Mouse (Mus musculus): ENCODE results near the gene Olfr734.

Olfr734 gene

DNA sequence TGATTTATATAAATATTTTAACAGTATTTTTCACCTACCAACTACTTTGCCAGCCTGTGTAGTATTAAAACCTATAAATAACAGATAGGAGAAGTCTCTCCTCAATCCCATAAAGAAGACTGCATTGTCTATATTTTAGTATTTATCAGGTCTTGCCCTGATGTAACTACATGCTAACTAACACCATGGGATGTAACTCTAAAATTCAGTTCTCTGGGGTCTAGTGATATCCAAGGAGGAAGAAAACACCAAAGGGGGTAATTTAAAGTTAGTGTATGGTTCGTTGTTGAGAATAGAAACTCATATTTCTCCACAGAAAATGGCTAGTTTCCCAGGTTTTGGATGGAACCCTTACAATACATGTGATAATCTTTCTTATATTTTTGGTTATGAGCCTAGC lies at the start of gene Olfr734:
TSS of gene Olfr734 (minus strand) at position 101 of the 400 bp plus-strand sequence.
- in situ Hi-C loops (cut with MboI, MseI): no loop called here

DNA sequence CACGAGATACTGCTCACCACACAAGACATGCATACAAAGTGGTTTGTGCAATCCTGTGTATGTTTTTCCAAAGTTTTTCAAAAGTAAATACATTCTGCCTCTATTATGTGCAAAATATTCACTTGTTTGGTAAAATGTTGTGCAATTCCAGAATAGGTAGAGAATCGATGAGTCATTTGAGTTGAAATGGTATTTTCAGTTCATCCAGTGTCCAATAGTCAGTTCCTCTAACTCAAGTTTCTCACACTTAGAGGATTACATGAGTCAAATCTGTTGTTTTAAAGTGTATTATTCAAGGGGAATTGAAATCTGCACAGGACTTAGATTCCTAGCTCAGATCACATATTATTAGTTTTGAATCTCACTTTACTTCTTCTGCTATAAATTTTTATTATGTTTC lies 37.0 kb upstream of the Olfr734 start:
- in situ Hi-C loops (cut with MboI, MseI): no loop called here

DNA sequence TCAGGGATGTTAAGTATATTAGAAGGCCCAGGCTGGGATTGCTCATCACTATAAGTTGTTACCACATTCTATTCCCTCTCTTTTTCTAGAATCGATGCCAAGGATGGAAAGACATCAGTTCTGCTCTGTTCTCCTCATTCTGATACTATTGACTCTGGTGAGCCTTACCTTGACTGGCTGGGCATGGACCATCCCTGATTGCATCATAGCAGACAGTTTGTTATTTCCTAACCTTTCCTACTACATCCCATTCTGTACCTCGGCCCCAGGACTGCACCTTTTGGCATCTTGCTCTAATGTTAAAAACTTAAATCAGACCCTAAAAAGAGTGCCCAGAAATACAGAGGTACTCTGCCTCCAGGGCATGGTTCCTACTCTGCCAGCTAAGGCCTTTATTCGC lies 33.9 kb upstream of the Olfr734 start:
- in situ Hi-C loops (cut with MboI, MseI): no loop called here

GRCm38 (mm10) chr14:50357593-50357992 lies 31.0 kb upstream of the Olfr734 start, which contains the start of gene Tlr11:
Gene Tlr11, plus strand, starts transcription at chr14:50357914.
- in situ Hi-C loops (cut with MboI, MseI): no loop called here

- in situ Hi-C loops (cut with MboI, MseI): no loop called here
Observed at GRCm38 (mm10) chr14:50356725-50357124, 30.2 kb upstream of the Olfr734 start.

GRCm38 (mm10) chr14:50352438-50352837 lies 25.9 kb upstream of the Olfr734 start:
- in situ Hi-C loops (cut with MboI, MseI): no loop called here

GRCm38 (mm10) chr14:50348796-50349195 lies 22.2 kb upstream of the Olfr734 start, which contains the start of gene Olfr735:
Gene Olfr735, minus strand, starts transcription at chr14:50348872.
- in situ Hi-C loops (cut with MboI, MseI): no loop called here

GRCm38 (mm10) chr14:50301422-50301821 lies 25.1 kb downstream of the Olfr734 start, which contains the start of gene Olfr733:
Gene Olfr733, minus strand, starts transcription at chr14:50301522.
- in situ Hi-C loops (cut with MboI, MseI): no loop called here

DNA sequence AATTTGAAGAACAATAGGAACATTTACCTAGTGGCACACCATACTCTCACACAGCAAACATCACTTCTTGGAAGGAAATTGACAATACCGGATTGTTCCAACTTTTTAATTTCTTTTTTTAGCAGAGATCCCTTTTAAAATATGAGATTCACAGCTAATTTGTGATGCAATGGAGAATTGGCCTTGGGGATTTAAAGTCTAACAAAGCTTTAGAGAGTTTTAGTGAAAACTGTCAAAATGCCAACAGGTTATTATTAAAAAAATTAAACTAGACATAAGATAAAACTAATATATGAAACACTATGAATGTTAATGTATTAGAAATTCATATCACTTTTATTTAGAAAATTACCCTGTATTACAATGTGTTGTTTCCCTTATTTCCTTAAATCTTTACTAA lies 42.5 kb downstream of the Olfr734 start, which contains the start of gene Olfr732:
TSS of gene Olfr732 (minus strand) at position 101 of the 400 bp plus-strand sequence.
- in situ Hi-C loops (cut with MboI, MseI): no loop called here
